ENCODE assay signal across 19 mouse cellular contexts in the genomic region with DNA sequence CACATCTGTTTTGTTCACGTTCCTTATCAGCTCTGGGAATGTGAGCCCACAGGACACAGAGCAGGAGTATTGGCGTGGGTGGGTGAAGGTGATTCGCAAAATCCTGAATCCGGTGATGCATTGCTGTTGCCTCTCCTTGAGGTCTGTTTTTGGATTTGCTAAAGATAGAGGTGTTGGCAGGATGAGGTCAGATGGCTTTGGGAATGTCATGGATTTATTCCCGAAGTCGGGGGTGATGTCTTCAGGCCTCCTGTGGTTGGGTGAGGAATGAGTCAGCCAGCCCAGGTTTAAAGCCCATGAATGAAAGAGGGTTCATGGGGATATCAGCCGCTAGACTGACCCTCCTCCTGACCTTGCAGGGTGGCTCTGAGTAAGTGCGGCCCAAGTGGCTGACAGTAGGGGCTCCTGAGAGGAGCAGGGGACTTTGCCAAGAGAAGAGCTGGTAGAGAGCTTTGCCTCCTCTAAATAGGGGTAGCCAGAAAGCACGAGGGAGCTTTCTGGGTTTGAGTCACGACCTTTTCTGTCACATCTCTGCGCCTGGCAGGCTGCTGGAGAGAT. TPM values are rescaled to one million over a fixed set of nuclear protein-coding genes. Genes with fewer than 3 reads are reported as not detected.
DNase-seq lines count a peak whose midpoint lies in the region; ATAC-seq lines count a peak whose summit lies in the region.
"Had no signal": no experiment of that assay in that cellular context is flagged by ENCODE, and none has a peak within 500 bp of the region (broad histone marks: within the 10 kb centered on the region; RNA-seq: fewer than 3 reads in every experiment).

No protein-coding gene starts in this region.

- intact Hi-C loops in heart, postnatal 25 days (cut with DNase I) = no loop called here
- intact Hi-C loops in left cerebral cortex, postnatal 25 days (cut with DNase I) = no loop called here

- H3K27me3 ChIP-seq in embryonic facial prominence, embryonic 10.5 days (replicated peaks; ENCODE audit: low read depth, poor library complexity, severe bottlenecking) = 0 out of 2 replicates have a peak, but pooled peaks cover 5% of the 10 kb centered on the region
- H3K27me3 ChIP-seq in heart, embryonic 15.5 days = no peaks in the 10 kb centered on the region
- H3K27me3 ChIP-seq: embryonic facial prominence, embryonic 12.5 days; limb, embryonic 12.5 days; stomach, embryonic 15.5 days had no signal

- 64% methylated on average over 11 of the region's 11 CpGs for WGBS in embryonic facial prominence, embryonic 10.5 days
- WGBS in heart, embryonic 15.5 days = 27% methylated on average over 11 of the region's 11 CpGs

- H3K27ac ChIP-seq in embryonic facial prominence, embryonic 10.5 days (replicated peaks) = 0 out of 2 replicates have a peak overlapping the region, but pooled peaks have one; percentile 19
- H3K27ac ChIP-seq in heart, embryonic 15.5 days = peak overlapping the region; percentile 63
- H3K27ac ChIP-seq: embryonic facial prominence, embryonic 12.5 days; limb, embryonic 12.5 days; liver, embryonic 14.5 days; stomach, embryonic 15.5 days had no signal

- peaks cover 64% of the 10 kb centered on the region for H3K4me1 ChIP-seq in embryonic facial prominence, embryonic 10.5 days
- peaks cover 44% of the 10 kb centered on the region for H3K4me1 ChIP-seq in heart, embryonic 15.5 days (replicated peaks)
- H3K4me1 ChIP-seq: stomach, embryonic 15.5 days had no signal

- ATAC-seq in heart, embryonic 15.5 days (replicated peaks; ENCODE audit: insufficient number of reproducible peaks, insufficient read depth, low FRiP score, low read depth) = peak; percentile 51; the same call in 1 of the 2 replicates
- no peak for ATAC-seq in CD4-positive, CD25-positive, alpha-beta regulatory T cell, adult 4 months
- ATAC-seq: forebrain, postnatal 0 days; lung, postnatal 0 days had no signal

- H3K9me3 ChIP-seq in embryonic facial prominence, embryonic 10.5 days = no peaks in the 10 kb centered on the region
- no peaks in the 10 kb centered on the region for H3K9me3 ChIP-seq in heart, embryonic 15.5 days (replicated peaks)
- H3K9me3 ChIP-seq: embryonic facial prominence, embryonic 12.5 days; G1E; limb, embryonic 12.5 days; stomach, embryonic 15.5 days had no signal

- H3K36me3 ChIP-seq in embryonic facial prominence, embryonic 10.5 days (replicated peaks) = no peaks in the 10 kb centered on the region
- H3K36me3 ChIP-seq in heart, embryonic 15.5 days = no peaks in the 10 kb centered on the region
- H3K36me3 ChIP-seq: embryonic facial prominence, embryonic 12.5 days; G1E; limb, embryonic 12.5 days; stomach, embryonic 15.5 days had no signal

- peak; percentile 38 to 59 for DNase-seq in heart, adult 18-20 months
- no peak for DNase-seq in heart, postnatal 25 days (ENCODE audit: low spot score)
- peak; percentile 14 for DNase-seq in 3T3-L1 (ENCODE audit: low read depth, low spot score)
- DNase-seq in embryonic facial prominence, embryonic 10.5 days (ENCODE audit: low spot score) = no peak
- DNase-seq in left cerebral cortex, postnatal 25 days (ENCODE audit: low spot score in 2 of 2) = no peak
- DNase-seq: cerebellum, adult 11-12 months; forebrain, postnatal 0 days; kidney, adult 18-20 months; kidney, postnatal 14 days; right cerebral cortex, postnatal 14 days; thymus, adult 2 months had no signal

- H3K4me3 ChIP-seq in embryonic facial prominence, embryonic 10.5 days = no peak overlapping the region
- H3K4me3 ChIP-seq in heart, embryonic 15.5 days = no peak overlapping the region
- H3K4me3 ChIP-seq: embryonic facial prominence, embryonic 12.5 days; limb, embryonic 12.5 days; stomach, embryonic 15.5 days had no signal

- H3K4me2 ChIP-seq in heart, embryonic 15.5 days = peak overlapping the region; percentile 29; the same call in 1 of the 2 replicates
- H3K4me2 ChIP-seq: embryonic facial prominence, embryonic 12.5 days; limb, embryonic 12.5 days; stomach, embryonic 15.5 days had no signal

- no peak overlapping the region for H3K9ac ChIP-seq in heart, embryonic 15.5 days
- H3K9ac ChIP-seq: embryonic facial prominence, embryonic 12.5 days; forebrain, postnatal 0 days; limb, embryonic 12.5 days; liver, embryonic 14.5 days; stomach, embryonic 15.5 days had no signal

RNA-seq across cellular contexts. Expression of a gene that starts 27.4 kb away (rescaled TPM):
- 1 to 10 TPM; 2.3 to 2.4 TPM for total RNA-seq in heart, adult 18-20 months (2021)
- total RNA-seq in heart, postnatal 25 days (2021) = 1 to 10 TPM; 5.0 to 5.8 TPM
- polyA plus RNA-seq in embryonic facial prominence, embryonic 10.5 days (2016; fragmentation: Nextera tagmentation; extraction: Ambion mirVana) = 15.9 and 20.0 TPM in 2 replicates
- 8.6 and 12.4 TPM in 2 replicates for polyA plus RNA-seq in heart, embryonic 15.5 days (2015; fragmentation: Nextera tagmentation; extraction: Ambion mirVana)
- not detected for polyA plus RNA-seq in CD4-positive, CD25-positive, alpha-beta regulatory T cell, adult 4 months (2017; shearing (Covaris generic))
- 10 to 100 TPM; 10.3 to 10.5 TPM for total RNA-seq in left cerebral cortex, postnatal 25 days (2021)

Comparison
In these comparisons a context has a peak if more than half of its experiments do, and no peak if none do; other contexts are left out.
1. DNase-seq: peak in heart, adult 18-20 months (2 of 2) and 3T3-L1 (single experiment); none in heart, postnatal 25 days (single experiment), embryonic facial prominence, embryonic 10.5 days (single experiment) and left cerebral cortex, postnatal 25 days (0 of 2).